In genomic region chr1:163608429-163608828, GRCm38 (mm10) we compare ENCODE assay signal across 13 mouse cellular contexts.
"Had no signal": no experiment of that assay in that cellular context is flagged by ENCODE, and none has a peak within 500 bp of the region (broad histone marks: within the 10 kb centered on the region; RNA-seq: fewer than 3 reads in every experiment).

No protein-coding gene starts in this region.

- H3K4me2 ChIP-seq: lung, embryonic 14.5 days; midbrain, embryonic 11.5 days; midbrain, embryonic 13.5 days; midbrain, embryonic 15.5 days; neural tube, embryonic 12.5 days; stomach, embryonic 15.5 days had no signal

- H3K9ac ChIP-seq: lung, embryonic 14.5 days; midbrain, embryonic 13.5 days; midbrain, embryonic 15.5 days; neural tube, embryonic 12.5 days; stomach, embryonic 15.5 days had no signal

- H3K27me3 ChIP-seq: megakaryocyte, embryonic 14.5 days; midbrain, embryonic 13.5 days; midbrain, embryonic 15.5 days; neural tube, embryonic 12.5 days; stomach, embryonic 15.5 days had no signal

- ATAC-seq: midbrain, embryonic 13.5 days; midbrain, embryonic 15.5 days had no signal

- H3K9me3 ChIP-seq: megakaryocyte, embryonic 14.5 days; midbrain, embryonic 13.5 days; midbrain, embryonic 15.5 days; neural tube, embryonic 12.5 days; stomach, embryonic 15.5 days had no signal

- H3K27ac ChIP-seq: macrophage; midbrain, embryonic 13.5 days; midbrain, embryonic 15.5 days; neural tube, embryonic 12.5 days; stomach, embryonic 15.5 days; stomach, postnatal 0 days had no signal

- DNase-seq: lung, embryonic 14.5 days; lung, postnatal 10 days; thymus, adult 18-20 months; thymus, postnatal 14 days; thymus, postnatal 36 days had no signal

- H3K36me3 ChIP-seq: midbrain, embryonic 13.5 days; midbrain, embryonic 15.5 days; neural tube, embryonic 12.5 days; stomach, embryonic 15.5 days had no signal

- H3K4me1 ChIP-seq: megakaryocyte, embryonic 14.5 days; midbrain, embryonic 13.5 days; midbrain, embryonic 15.5 days; neural tube, embryonic 12.5 days; stomach, embryonic 15.5 days had no signal

- H3K4me3 ChIP-seq: megakaryocyte, embryonic 14.5 days; midbrain, embryonic 13.5 days; midbrain, embryonic 15.5 days; neural tube, embryonic 12.5 days; stomach, embryonic 15.5 days had no signal
